Mouse (Mus musculus): Measurements from ENCODE around the gene Zfp629. TPM values are rescaled to one million over a fixed set of nuclear protein-coding genes. Genes with fewer than 3 reads are reported as not detected.

Zfp629 gene
- polyA plus RNA-seq, 1 experiment from 2014 or later: 19.2 TPM

- Histone ChIP-seq H3K4me1 (peaks cover 17% of the 10 kb centered on the region), H3K36me3 (peaks cover 48% of the 10 kb centered on the region), H3K4me2 (replicated peaks) (peak overlapping the region; percentile 87), H3K9ac (peak overlapping the region; percentile 96), H3K4me3 (peak overlapping the region; percentile 100), H3K27me3 (no peaks in the 10 kb centered on the region), H3K27ac (no peak overlapping the region), H3K9me3 (no peaks in the 10 kb centered on the region)
- no peak for ATAC-seq (ENCODE audit: low FRiP score, low read depth)
- 85% methylated on average over 8 of the region's 8 CpGs for WGBS
Observed at GRCm38 (mm10) chr7:127613501-127613900, 2.1 kb downstream of the Zfp629 start.

GRCm38 (mm10) chr7:127611561-127611960, 4.0 kb downstream of the Zfp629 start:
- peaks cover 17% of the 10 kb centered on the region for H3K4me1 ChIP-seq
- H3K36me3 ChIP-seq: peaks cover 67% of the 10 kb centered on the region
- no peak overlapping the region for H3K27ac ChIP-seq
- ATAC-seq (ENCODE audit: low FRiP score, low read depth): no peak
- H3K9me3 ChIP-seq: no peaks in the 10 kb centered on the region
- H3K4me3 ChIP-seq: no peak overlapping the region
- no peaks in the 10 kb centered on the region for H3K27me3 ChIP-seq
- 97% methylated on average over 26 of the region's 26 CpGs for WGBS
- no peak overlapping the region for H3K9ac ChIP-seq
- no peak overlapping the region for H3K4me2 ChIP-seq (replicated peaks)

DNA sequence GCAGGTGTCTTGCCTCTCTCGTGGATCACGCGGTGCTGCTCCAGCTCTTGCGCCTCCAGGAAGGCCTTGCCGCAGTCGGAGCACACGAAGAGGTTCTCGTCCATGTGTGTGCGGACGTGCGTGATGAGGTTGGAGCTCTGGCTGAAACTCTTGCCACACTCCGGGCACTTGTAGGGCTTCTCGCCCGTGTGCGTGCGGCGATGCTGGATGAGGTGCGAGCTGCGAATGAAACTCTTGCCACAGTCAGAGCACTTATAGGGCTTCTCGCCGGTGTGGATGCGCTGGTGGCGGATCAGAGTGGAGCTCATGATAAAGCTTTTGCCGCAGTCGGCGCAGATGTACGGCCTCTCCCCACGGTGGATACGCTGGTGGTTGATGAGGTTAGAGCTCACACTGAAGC, 4.6 kb downstream of the Zfp629 start:
- WGBS: 97% methylated on average over 29 of the region's 29 CpGs
- Histone ChIP-seq H3K4me3 (no peak overlapping the region), H3K4me1 (peaks cover 16% of the 10 kb centered on the region), H3K4me2 (replicated peaks) (no peak overlapping the region), H3K27me3 (no peaks in the 10 kb centered on the region), H3K27ac (no peak overlapping the region), H3K36me3 (peaks cover 71% of the 10 kb centered on the region), H3K9me3 (no peaks in the 10 kb centered on the region), H3K9ac (no peak overlapping the region)
- no peak for ATAC-seq (ENCODE audit: low FRiP score, low read depth)

DNA sequence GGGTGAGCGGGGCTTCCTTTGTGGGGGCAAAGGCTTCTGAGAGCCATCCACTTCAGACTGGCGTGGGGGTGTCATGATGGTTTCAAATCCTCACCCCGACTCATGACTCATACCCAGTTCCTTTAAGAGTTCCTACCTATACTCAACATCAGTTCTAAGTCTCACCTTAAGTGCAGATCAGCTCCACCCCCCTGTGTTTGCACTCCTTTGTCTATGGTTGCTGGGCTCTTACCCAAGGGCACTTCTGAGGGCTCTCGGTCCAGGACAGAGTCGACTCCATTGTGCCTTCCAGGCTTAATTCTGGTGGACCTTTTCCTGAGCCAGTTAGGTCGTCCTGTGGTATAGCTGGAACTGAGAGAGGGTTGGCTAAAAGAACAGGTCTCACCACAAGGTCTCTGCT, 8.4 kb downstream of the Zfp629 start:
- H3K4me2 ChIP-seq (replicated peaks): no peak overlapping the region
- no peak overlapping the region for H3K27ac ChIP-seq
- no peaks in the 10 kb centered on the region for H3K4me1 ChIP-seq
- 89% methylated on average over 6 of the region's 6 CpGs for WGBS
- no peak overlapping the region for H3K4me3 ChIP-seq
- no peaks in the 10 kb centered on the region for H3K9me3 ChIP-seq
- no peaks in the 10 kb centered on the region for H3K27me3 ChIP-seq
- ATAC-seq (ENCODE audit: low FRiP score, low read depth): no peak
- H3K9ac ChIP-seq: no peak overlapping the region
- H3K36me3 ChIP-seq: peaks cover 88% of the 10 kb centered on the region

GRCm38 (mm10) chr7:127604256-127604655, 11.3 kb downstream of the Zfp629 start:
- H3K4me1 ChIP-seq: no peaks in the 10 kb centered on the region
- H3K9ac ChIP-seq: no peak overlapping the region
- no peaks in the 10 kb centered on the region for H3K9me3 ChIP-seq
- no peak overlapping the region for H3K4me2 ChIP-seq (replicated peaks)
- no peak for ATAC-seq (ENCODE audit: low FRiP score, low read depth)
- 87% methylated on average over 10 of the region's 10 CpGs for WGBS
- no peaks in the 10 kb centered on the region for H3K27me3 ChIP-seq
- H3K27ac ChIP-seq: no peak overlapping the region
- H3K4me3 ChIP-seq: no peak overlapping the region
- peaks cover 88% of the 10 kb centered on the region for H3K36me3 ChIP-seq

GRCm38 (mm10) chr7:127602903-127603302, 12.7 kb downstream of the Zfp629 start:
- no peaks in the 10 kb centered on the region for H3K9me3 ChIP-seq
- peaks cover 87% of the 10 kb centered on the region for H3K36me3 ChIP-seq
- no peaks in the 10 kb centered on the region for H3K27me3 ChIP-seq
- ATAC-seq (ENCODE audit: low FRiP score, low read depth): no peak
- no peaks in the 10 kb centered on the region for H3K4me1 ChIP-seq
- no peak overlapping the region for H3K27ac ChIP-seq
- no peak overlapping the region for H3K4me2 ChIP-seq (replicated peaks)
- WGBS: 83% methylated on average over 2 of the region's 2 CpGs
- H3K4me3 ChIP-seq: no peak overlapping the region
- no peak overlapping the region for H3K9ac ChIP-seq

DNA sequence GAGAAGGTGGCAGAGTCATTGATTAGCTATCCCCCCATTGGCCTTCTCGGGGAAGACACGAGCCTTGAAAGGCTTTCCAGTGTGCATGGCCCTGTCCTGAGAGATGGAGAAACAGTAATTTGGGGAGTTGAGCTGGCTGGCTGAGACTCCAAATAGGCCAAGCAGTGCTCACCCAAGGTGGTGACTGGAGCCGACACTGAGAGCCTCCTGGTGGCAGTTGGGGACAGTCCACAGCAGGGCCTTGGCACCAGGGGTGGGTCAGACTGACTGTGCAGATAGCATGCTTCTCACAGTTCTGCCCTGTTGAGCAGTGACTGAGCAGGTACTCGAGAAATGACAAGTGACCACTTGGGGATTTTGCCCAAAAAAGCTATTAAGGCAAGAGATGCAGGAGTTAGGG, 13.9 kb downstream of the Zfp629 start:
- Histone ChIP-seq H3K4me2 (replicated peaks) (no peak overlapping the region), H3K4me1 (no peaks in the 10 kb centered on the region), H3K27ac (no peak overlapping the region), H3K36me3 (peaks cover 87% of the 10 kb centered on the region), H3K4me3 (no peak overlapping the region), H3K9ac (no peak overlapping the region), H3K27me3 (no peaks in the 10 kb centered on the region), H3K9me3 (no peaks in the 10 kb centered on the region)
- no peak for ATAC-seq (ENCODE audit: low FRiP score, low read depth)
- WGBS: 90% methylated on average over 4 of the region's 4 CpGs

DNA sequence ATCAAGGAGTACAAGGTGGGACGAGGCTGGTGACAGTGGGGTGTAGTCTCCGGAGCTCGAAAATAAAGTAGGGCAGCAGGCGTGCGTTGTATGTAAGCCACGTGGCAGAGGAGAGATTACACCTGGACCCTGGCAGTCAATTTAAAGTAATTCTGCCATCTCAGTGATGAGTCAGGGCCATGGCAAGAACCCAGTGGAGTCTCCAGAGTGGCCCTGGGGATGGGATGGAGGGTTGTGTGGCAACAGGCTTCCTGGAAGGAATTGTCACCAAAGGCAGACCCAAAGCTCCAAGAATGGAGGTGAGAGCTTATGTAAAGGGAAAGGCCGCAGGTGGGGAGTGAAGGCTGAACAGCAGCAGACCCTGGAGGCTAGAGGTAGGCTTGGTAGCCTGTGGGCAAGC, 15.0 kb downstream of the Zfp629 start:
- H3K4me1 ChIP-seq: no peaks in the 10 kb centered on the region
- H3K36me3 ChIP-seq: peaks cover 93% of the 10 kb centered on the region
- no peaks in the 10 kb centered on the region for H3K9me3 ChIP-seq
- no peaks in the 10 kb centered on the region for H3K27me3 ChIP-seq
- no peak overlapping the region for H3K4me2 ChIP-seq (replicated peaks)
- no peak overlapping the region for H3K9ac ChIP-seq
- ATAC-seq (ENCODE audit: low FRiP score, low read depth): no peak
- no peak overlapping the region for H3K4me3 ChIP-seq
- 91% methylated on average over 7 of the region's 7 CpGs for WGBS
- no peak overlapping the region for H3K27ac ChIP-seq

- 94% methylated on average over 17 of the region's 17 CpGs for WGBS
Observed at GRCm38 (mm10) chr7:127596747-127597146, 18.9 kb downstream of the Zfp629 start.

GRCm38 (mm10) chr7:127592575-127592974, 23.0 kb downstream of the Zfp629 start:
- no peak for ATAC-seq (ENCODE audit: low FRiP score, low read depth)
- Histone ChIP-seq H3K27me3 (no peaks in the 10 kb centered on the region), H3K9ac (no peak overlapping the region), H3K4me2 (replicated peaks) (no peak overlapping the region), H3K36me3 (peaks cover 80% of the 10 kb centered on the region), H3K9me3 (no peaks in the 10 kb centered on the region), H3K27ac (no peak overlapping the region), H3K4me3 (no peak overlapping the region), H3K4me1 (peaks cover 10% of the 10 kb centered on the region)
- 92% methylated on average over 14 of the region's 14 CpGs for WGBS

More at GRCm38 (mm10) chr7:127596747-127597146, 18.9 kb downstream of the Zfp629 start:
- H3K36me3 ChIP-seq: peaks cover 99% of the 10 kb centered on the region
- H3K27me3 ChIP-seq: no peaks in the 10 kb centered on the region
- no peak overlapping the region for H3K9ac ChIP-seq
- no peak for ATAC-seq (ENCODE audit: low FRiP score, low read depth)
- H3K4me2 ChIP-seq (replicated peaks): no peak overlapping the region
- no peaks in the 10 kb centered on the region for H3K9me3 ChIP-seq
- no peaks in the 10 kb centered on the region for H3K4me1 ChIP-seq
- no peak overlapping the region for H3K4me3 ChIP-seq
- H3K27ac ChIP-seq: no peak overlapping the region

- Histone ChIP-seq H3K36me3 (peaks cover 66% of the 10 kb centered on the region), H3K4me2 (replicated peaks) (no peak overlapping the region)
- WGBS: 94% methylated on average over 10 of the region's 10 CpGs
Observed at GRCm38 (mm10) chr7:127591108-127591507, 24.5 kb downstream of the Zfp629 start.

GRCm38 (mm10) chr7:127589637-127590036, 26.0 kb downstream of the Zfp629 start:
- peak overlapping the region; percentile 86; the same call in 1 of the 2 replicates for H3K9ac ChIP-seq
- WGBS: 89% methylated on average over 9 of the region's 9 CpGs
- peak overlapping the region; percentile 90 for H3K4me3 ChIP-seq
- peaks cover 18% of the 10 kb centered on the region for H3K4me1 ChIP-seq
- H3K9me3 ChIP-seq: no peaks in the 10 kb centered on the region
- no peaks in the 10 kb centered on the region for H3K27me3 ChIP-seq
- peak overlapping the region; percentile 92 for H3K4me2 ChIP-seq (replicated peaks)
- H3K36me3 ChIP-seq: peaks cover 56% of the 10 kb centered on the region
- ATAC-seq (ENCODE audit: low FRiP score, low read depth): no peak
- no peak overlapping the region for H3K27ac ChIP-seq

More at GRCm38 (mm10) chr7:127591108-127591507, 24.5 kb downstream of the Zfp629 start:
- Histone ChIP-seq H3K9me3 (no peaks in the 10 kb centered on the region), H3K27ac (no peak overlapping the region), H3K4me3 (no peak overlapping the region), H3K4me1 (peaks cover 18% of the 10 kb centered on the region), H3K27me3 (no peaks in the 10 kb centered on the region), H3K9ac (no peak overlapping the region)
- no peak for ATAC-seq (ENCODE audit: low FRiP score, low read depth)

GRCm38 (mm10) chr7:127588901-127589300, 26.7 kb downstream of the Zfp629 start:
- ATAC-seq (ENCODE audit: low FRiP score, low read depth): no peak
- Histone ChIP-seq H3K4me2 (replicated peaks) (peak overlapping the region; percentile 92), H3K36me3 (peaks cover 56% of the 10 kb centered on the region), H3K9me3 (no peaks in the 10 kb centered on the region), H3K27ac (no peak overlapping the region), H3K4me1 (peaks cover 18% of the 10 kb centered on the region), H3K4me3 (peak overlapping the region; percentile 90), H3K27me3 (no peaks in the 10 kb centered on the region), H3K9ac (peak overlapping the region; percentile 86)
- WGBS: 5% methylated on average over 28 of the region's 29 CpGs

Measured in limb, embryonic 13.5 days (tissue).